Mouse (Mus musculus) kidney, adult 2 months (tissue): Measurements from ENCODE around the gene Fbxo41.

Experiments
- CTCF ChIP-seq: fragments of 200-500 bp; conservative IDR thresholded peaks from 2 replicates; pipeline ENCODE4 v1.5.1; 2011; ENCODE audit warnings: low read depth, mild to moderate bottlenecking, control low read depth, low read length, moderate library complexity, mixed read lengths; ENCODE audit not compliant: insufficient read depth, insufficient read length
- POLR2A ChIP-seq: fragments of 200-500 bp; IDR thresholded peaks from one replicate; pipeline ENCODE4 v1.6.1; 2011; ENCODE audit warnings: low read depth, low read length, control low read depth

DNA sequence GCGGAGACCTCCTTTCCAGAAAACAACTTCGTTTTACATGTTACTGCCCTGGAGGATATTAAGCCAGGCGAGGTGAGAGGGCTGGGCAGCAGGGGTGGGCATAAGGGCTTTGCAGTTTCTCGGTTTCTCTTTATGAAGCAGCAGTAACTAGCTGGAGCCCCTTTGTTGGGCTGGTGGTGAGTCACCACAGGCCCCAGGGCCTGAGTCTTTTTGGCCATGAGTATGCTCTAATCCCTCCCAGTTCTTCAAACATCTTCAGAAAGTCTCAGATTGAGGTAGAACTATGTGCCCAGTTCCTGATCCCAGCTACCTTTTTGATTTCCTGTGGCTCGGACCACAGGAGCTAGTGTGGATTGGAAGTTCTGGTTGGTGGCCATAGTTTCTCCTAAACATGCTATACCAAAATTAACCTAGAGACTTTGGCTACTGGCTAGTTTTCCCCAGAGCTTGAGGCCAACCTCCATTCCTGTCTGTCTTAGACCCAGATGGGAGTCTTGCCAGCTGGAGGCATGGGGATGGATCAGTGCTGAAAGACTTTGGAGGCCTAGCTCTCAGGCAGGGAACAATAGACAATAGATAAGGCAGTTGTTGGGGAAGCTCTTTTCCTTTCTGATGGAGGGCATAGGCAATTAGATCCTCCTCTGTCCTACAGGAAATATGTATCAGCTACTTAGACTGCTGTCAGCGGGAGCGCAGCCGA is 58.4 kb downstream of the Fbxo41 start:
- no peak for TF ChIP-seq CTCF
- TF ChIP-seq POLR2A = no peak
